Mouse (Mus musculus) CH12.LX (cell line): ENCODE results near the gene Cacybp. TPM values are rescaled to one million over a fixed set of nuclear protein-coding genes. Genes with fewer than 3 reads are reported as not detected.

ENCODE experiments used
- DNase-seq: peaks from one replicate; pipeline ENCODE4 v3.0.0-alpha.2; 2013; ENCODE audit errors: extremely low read depth
- H3K27ac ChIP-seq: 2 replicates; pipeline ENCODE4 v1.5.1; 2012; ENCODE audit warnings: low read depth, mild to moderate bottlenecking, control low read depth, moderate library complexity; ENCODE audit not compliant: insufficient read depth
- H3K27me3 ChIP-seq: replicated peaks from 2 replicates; pipeline ENCODE3; 2012; ENCODE audit warnings: inconsistent platforms
- H3K36me3 ChIP-seq, 2 experiments: replicated peaks in 1 of 2; 2 replicates each; pipeline versions ENCODE3 to v1.6.1; 2012; ENCODE audit warnings: inconsistent platforms in 1 of 2, low read length in 1 of 2, mild to moderate bottlenecking in 1 of 2, mixed read lengths in 1 of 2, moderate library complexity in 1 of 2; ENCODE audit not compliant: control insufficient read depth in 1 of 2, insufficient read depth in 1 of 2
- H3K4me1 ChIP-seq, 2 experiments: 2 replicates each; pipeline ENCODE4 v1.6.1; 2012; ENCODE audit warnings: inconsistent platforms in 1 of 2, moderate library complexity in 1 of 2; ENCODE audit not compliant: insufficient read depth in 2 of 2, control insufficient read depth in 1 of 2
- H3K4me2 ChIP-seq: 2 replicates; pipeline ENCODE4 v1.6.1; 2012; ENCODE audit warnings: low read depth, mild to moderate bottlenecking, control low read depth; ENCODE audit not compliant: poor library complexity, insufficient read depth, severe bottlenecking
- H3K4me3 ChIP-seq, 3 experiments: fragments of 150-350 bp in 1 of 3; sonication (generic) in 1 of 3; replicated peaks in 1 of 3; 2 replicates each; pipeline versions ENCODE3 to v1.5.1; 2011 to 2012; ENCODE audit warnings: low read depth in 2 of 3, low read length in 2 of 3, mild to moderate bottlenecking in 2 of 3, moderate library complexity in 2 of 3, control low read depth in 1 of 3, improper control_type of control experiment in 1 of 3, inconsistent platforms in 1 of 3, mixed read lengths in 1 of 3; ENCODE audit not compliant: poor library complexity in 1 of 3
- H3K79me2 ChIP-seq: replicated peaks from 2 replicates; pipeline ENCODE4 v1.6.1; 2012; ENCODE audit warnings: mild to moderate bottlenecking, moderate library complexity; ENCODE audit not compliant: control insufficient read depth, poor library complexity, insufficient read depth, severe bottlenecking; ENCODE audit errors: extremely low read depth
- H3K9ac ChIP-seq: 2 replicates; pipeline ENCODE4 v1.6.1; 2012; ENCODE audit warnings: low read depth, mild to moderate bottlenecking, control low read depth, moderate library complexity; ENCODE audit not compliant: insufficient read depth
- H3K9me3 ChIP-seq: replicated peaks from 2 replicates; pipeline ENCODE3; 2012; ENCODE audit warnings: low read length, inconsistent platforms, mixed read lengths
- CTCF ChIP-seq, 2 experiments: IDR thresholded peaks in 1 of 2; conservative IDR thresholded peaks in 1 of 2; 2 replicates each; pipeline ENCODE4 v1.5.1; 2011 to 2012; ENCODE audit warnings: low read depth in 2 of 2, low read length in 2 of 2, improper control_type of control experiment in 1 of 2, inconsistent platforms in 1 of 2, mild to moderate bottlenecking in 1 of 2, moderate library complexity in 1 of 2
- E2F4 ChIP-seq: IDR thresholded peaks from 2 replicates; pipeline ENCODE4 v1.6.1; 2011; ENCODE audit warnings: low read depth, low read length, improper control_type of control experiment; ENCODE audit not compliant: insufficient replicate concordance
- EP300 ChIP-seq: IDR thresholded peaks from 2 replicates; pipeline ENCODE4 v1.6.1; 2011; ENCODE audit warnings: low read length, improper control_type of control experiment
- GABPA ChIP-seq: IDR thresholded peaks from 2 replicates; pipeline ENCODE4 v1.6.1; 2012; ENCODE audit warnings: low read depth, low read length, improper control_type of control experiment, inconsistent platforms; ENCODE audit not compliant: insufficient replicate concordance
- HCFC1 ChIP-seq: IDR thresholded peaks from 2 replicates; pipeline ENCODE4 v1.6.1; 2012; ENCODE audit warnings: low read depth, mild to moderate bottlenecking, inconsistent platforms, low read length, improper control_type of control experiment
- IRF4 ChIP-seq: IDR thresholded peaks from 2 replicates; pipeline ENCODE4 v1.6.1; 2014; ENCODE audit warnings: low read depth, mild to moderate bottlenecking, inconsistent platforms, low read length, improper control_type of control experiment
- JUN ChIP-seq: IDR thresholded peaks from 2 replicates; pipeline ENCODE4 v1.6.1; 2011; ENCODE audit warnings: low read depth, mild to moderate bottlenecking, low read length, improper control_type of control experiment, moderate library complexity; ENCODE audit not compliant: insufficient read depth
- KAT2A ChIP-seq: IDR thresholded peaks from 2 replicates; pipeline ENCODE4 v1.6.1; 2012; ENCODE audit warnings: low read length, improper control_type of control experiment, inconsistent platforms; ENCODE audit not compliant: insufficient replicate concordance
- MAX ChIP-seq: IDR thresholded peaks from 2 replicates; pipeline ENCODE4 v1.6.1; 2011; ENCODE audit warnings: low read length, improper control_type of control experiment
- MAZ ChIP-seq: IDR thresholded peaks from 2 replicates; pipeline ENCODE4 v1.6.1; 2012; ENCODE audit warnings: low read depth, mild to moderate bottlenecking, inconsistent platforms, low read length, improper control_type of control experiment, moderate library complexity
- MEF2A ChIP-seq: IDR thresholded peaks from 2 replicates; pipeline ENCODE4 v1.6.1; 2014; ENCODE audit warnings: low read depth, mild to moderate bottlenecking, inconsistent platforms, low read length, improper control_type of control experiment, borderline replicate concordance
- MXI1 ChIP-seq: IDR thresholded peaks from 2 replicates; pipeline ENCODE4 v1.6.1; 2011; ENCODE audit warnings: mild to moderate bottlenecking, low read depth, low read length, improper control_type of control experiment
- MYC ChIP-seq: IDR thresholded peaks from 2 replicates; pipeline ENCODE4 v1.6.1; 2011; ENCODE audit warnings: low read depth, mild to moderate bottlenecking, improper control_type of control experiment, low read length
- NELFE ChIP-seq: IDR thresholded peaks from 2 replicates; pipeline ENCODE4 v1.6.1; 2011; ENCODE audit warnings: low read depth, low read length, improper control_type of control experiment
- NRF1 ChIP-seq: IDR thresholded peaks from 2 replicates; pipeline ENCODE4 v1.6.1; 2014; ENCODE audit warnings: low read depth, mild to moderate bottlenecking, inconsistent platforms, low read length, improper control_type of control experiment, moderate library complexity
- PAX5 ChIP-seq: IDR thresholded peaks from 2 replicates; pipeline ENCODE4 v1.6.1; 2012; ENCODE audit warnings: low read length, inconsistent platforms, mixed read lengths
- RAD21 ChIP-seq: IDR thresholded peaks from 2 replicates; pipeline ENCODE4 v1.6.1; 2011; ENCODE audit warnings: low read depth, mild to moderate bottlenecking, low read length, improper control_type of control experiment, moderate library complexity
- RCOR1 ChIP-seq: conservative IDR thresholded peaks from 2 replicates; pipeline ENCODE4 v1.6.1; 2012; ENCODE audit warnings: low read depth, mild to moderate bottlenecking, inconsistent platforms, low read length, improper control_type of control experiment
- SIN3A ChIP-seq: IDR thresholded peaks from 2 replicates; pipeline ENCODE4 v1.6.1; 2012; ENCODE audit warnings: low read length, improper control_type of control experiment, inconsistent platforms
- SMC3 ChIP-seq: IDR thresholded peaks from 2 replicates; pipeline ENCODE4 v1.6.1; 2011; ENCODE audit warnings: low read depth, low read length, improper control_type of control experiment
- TBP ChIP-seq: conservative IDR thresholded peaks from 2 replicates; pipeline ENCODE4 v1.6.1; 2011; ENCODE audit warnings: low read depth, low read length, improper control_type of control experiment
- TCF12 ChIP-seq: IDR thresholded peaks from 2 replicates; pipeline ENCODE4 v1.6.1; 2014; ENCODE audit warnings: low read depth, mild to moderate bottlenecking, inconsistent platforms, low read length, improper control_type of control experiment
- USF1 ChIP-seq: IDR thresholded peaks from 2 replicates; pipeline ENCODE4 v1.6.1; 2014; ENCODE audit warnings: low read depth, mild to moderate bottlenecking, inconsistent platforms, low read length, improper control_type of control experiment
- USF2 ChIP-seq: conservative IDR thresholded peaks from 2 replicates; pipeline ENCODE4 v1.6.1; 2011; ENCODE audit warnings: low read depth, low read length, improper control_type of control experiment
- ZC3H11A ChIP-seq: IDR thresholded peaks from 2 replicates; pipeline ENCODE4 v1.6.1; 2012; ENCODE audit warnings: low read depth, mild to moderate bottlenecking, inconsistent platforms, low read length, improper control_type of control experiment
- ZKSCAN1 ChIP-seq: IDR thresholded peaks from 2 replicates; pipeline ENCODE4 v1.6.1; 2012; ENCODE audit warnings: low read depth, inconsistent platforms, low read length, improper control_type of control experiment, borderline replicate concordance
- ZMIZ1 ChIP-seq: IDR thresholded peaks from 2 replicates; pipeline ENCODE4 v1.6.1; 2012; ENCODE audit warnings: low read depth, mild to moderate bottlenecking, inconsistent platforms, low read length, improper control_type of control experiment
- ZNF384 ChIP-seq: IDR thresholded peaks from 2 replicates; pipeline ENCODE4 v1.6.1; 2012; ENCODE audit warnings: low read depth, low read length, improper control_type of control experiment, inconsistent platforms
- dilution Hi-C: fragments of 300-500 bp; cut with MboI; formaldehyde crosslinking; loops from 2 replicates; pipeline ENCODE4 v1.14.3; 2020; ENCODE audit warnings: low sequenced_read_pairs; ENCODE audit not compliant: extremely low pct_unique_long_range_greater_than_20kb, extremely low pct_ligation_motif_present
- in situ Hi-C: fragments of 300-500 bp; cut with MboI; formaldehyde crosslinking; loops from 3 replicates; pipeline ENCODE4 v1.14.3; 2019; ENCODE audit warnings: low sequenced_read_pairs, low pct_ligation_motif_present, low pct_unique_long_range_greater_than_20kb, mixed read lengths
- polyA plus RNA-seq: library from polyadenylated mRNA; unstranded; fragments of >175 nt; gene quantifications from 2 replicates; pipeline ENCODE4 v1.2.1, GENCODE M21; 2012; ENCODE audit warnings: low read depth; ENCODE audit not compliant: insufficient read length
- total RNA-seq, 2 experiments: library from RNA; depleted of rRNA; stranded (reverse); fragments of 300-350 nt in 1 of 2; fragments of >200 nt in 1 of 2; gene quantifications; 2 replicates each; pipeline ENCODE4 v1.2.3; 2012 to 2014

The Cacybp gene
- total and polyA plus RNA-seq, 3 experiments: 130 to 390 (median 357) TPM

DNA sequence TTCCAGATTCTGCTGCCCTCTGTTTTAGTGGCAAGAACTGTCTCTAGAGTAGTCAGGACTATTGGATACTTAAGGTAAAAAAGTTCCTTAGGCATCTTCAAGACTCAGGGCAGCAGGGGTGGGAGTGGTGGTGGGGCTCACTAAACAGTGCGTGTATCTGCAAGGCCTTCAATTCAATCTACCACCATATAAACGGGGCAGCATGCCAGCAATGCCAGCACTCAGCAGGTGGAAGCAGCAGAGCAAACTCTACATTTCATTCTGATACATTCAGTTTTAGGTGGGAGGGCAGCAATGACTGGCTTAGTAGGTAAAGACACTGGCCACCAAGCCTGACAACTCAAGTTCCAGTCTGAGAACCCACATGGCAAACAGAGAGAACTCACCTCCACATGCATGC lies 27.4 kb upstream of the Cacybp start:
- Histone ChIP-seq H3K4me2 (no peak overlapping the region), H3K79me2 (peaks cover 10% of the 10 kb centered on the region; the same call in 1 of the 2 replicates), H3K36me3 (peaks cover 30 to 53% of the 10 kb centered on the region in 2 experiments), H3K9me3 (peaks cover 3% of the 10 kb centered on the region), H3K27ac (no peak overlapping the region; the same call in 1 of the 2 replicates), H3K4me3 (no peak overlapping the region), H3K9ac (no peak overlapping the region), H3K4me1 (peaks cover 11 to 50% of the 10 kb centered on the region in 2 experiments), H3K27me3 (no peaks in the 10 kb centered on the region)
- no peak for TF ChIP-seq NELFE
- no peak for TF ChIP-seq HCFC1
- TF ChIP-seq GABPA: no peak
- TF ChIP-seq MAZ: no peak
- no peak for TF ChIP-seq MYC
- no peak for TF ChIP-seq TBP
- no peak for TF ChIP-seq RAD21
- no peak for TF ChIP-seq KAT2A
- TF ChIP-seq NRF1: no peak
- no peak for TF ChIP-seq RCOR1
- TF ChIP-seq TCF12: no peak
- TF ChIP-seq CTCF (conservative IDR thresholded peaks at IDR 0.05 in 1 of 2, IDR thresholded peaks at IDR 0.05 in 1 of 2; ENCODE audit: low read depth in 2 of 2, low read length in 2 of 2): no peak
- no peak for TF ChIP-seq ZNF384
- TF ChIP-seq JUN: no peak
- no peak for TF ChIP-seq USF1
- no peak for TF ChIP-seq E2F4
- no peak for TF ChIP-seq EP300
- TF ChIP-seq IRF4: no peak
- TF ChIP-seq ZMIZ1: no peak
- dilution Hi-C loops (no loop called here), in situ Hi-C loops (loop anchor here (10.0 kb wide), 1 partner anchor 135 kb away; no protein-coding TSS in a partner anchor)
- no peak for DNase-seq

DNA sequence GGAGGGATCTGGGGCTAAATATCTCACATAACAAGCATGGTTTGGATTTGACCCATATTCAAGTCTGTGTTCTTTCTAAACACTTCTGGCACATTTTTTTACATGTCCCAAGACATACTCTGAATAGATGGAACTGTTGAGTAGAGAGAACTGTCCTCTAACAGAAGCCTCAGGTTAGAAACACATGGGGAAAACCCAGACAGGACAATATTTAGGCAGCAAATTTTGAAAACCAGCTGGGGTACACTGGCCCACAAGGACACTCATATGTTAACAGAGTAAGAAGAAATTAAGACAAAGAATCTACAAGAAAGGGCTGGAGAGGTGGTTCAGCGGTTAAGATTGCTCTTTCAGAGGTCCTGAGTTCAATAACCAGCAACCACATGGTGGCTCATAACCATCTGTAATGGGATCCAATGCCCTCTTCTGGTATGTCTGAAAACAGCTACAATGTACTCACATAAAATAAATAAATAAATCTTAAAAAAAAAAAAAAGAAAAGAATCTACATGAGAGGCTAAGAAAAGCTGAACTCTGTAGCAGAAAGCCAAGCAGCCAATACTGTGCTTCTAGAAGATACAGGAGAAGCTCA lies 26.3 kb upstream of the Cacybp start:
- no peaks in the 10 kb centered on the region for H3K27me3 ChIP-seq
- H3K27ac ChIP-seq: peak overlapping the region; percentile 50
- H3K9me3 ChIP-seq: peaks cover 3% of the 10 kb centered on the region
- peaks cover 11 to 46% of the 10 kb centered on the region in 2 experiments for H3K4me1 ChIP-seq
- DNase-seq: peak; percentile 56
- H3K9ac ChIP-seq: peak overlapping the region; percentile 51; the same call in 1 of the 2 replicates
- peaks cover 10% of the 10 kb centered on the region; the same call in 1 of the 2 replicates for H3K79me2 ChIP-seq
- in situ Hi-C loops: no loop called here
- dilution Hi-C loops: no loop called here
- no peak overlapping the region for H3K4me3 ChIP-seq
- no peak overlapping the region for H3K4me2 ChIP-seq
- peaks cover 30 to 53% of the 10 kb centered on the region in 2 experiments for H3K36me3 ChIP-seq
- TF ChIP-seq ZC3H11A (no peak), USF2 (no peak), IRF4 (no peak; the same call in none of the 2 replicates), MAX (peak; percentile 69; the same call in 1 of the 2 replicates), ZMIZ1 (no peak), ZNF384 (peak; percentile 75), MXI1 (no peak), MYC (peak; percentile 89), JUN (no peak; the same call in 1 of the 2 replicates), NELFE (no peak), SIN3A (peak; percentile 57), MAZ (no peak), TCF12 (peak; percentile 63), SMC3 (peak; percentile 28), CTCF (conservative IDR thresholded peaks at IDR 0.05 in 1 of 2, IDR thresholded peaks at IDR 0.05 in 1 of 2; ENCODE audit: low read depth in 2 of 2, low read length in 2 of 2) (peak in 1 of 2 experiments; percentile 64; a peak in 2 of 4 replicates), KAT2A (no peak), NRF1 (no peak), MEF2A (peak; percentile 47; the same call in 1 of the 2 replicates), ZKSCAN1 (no peak), EP300 (peak; percentile 57), RAD21 (peak; percentile 15), PAX5 (no peak)
